Mouse (Mus musculus): ENCODE results near the gene Igf2bp2.

The Igf2bp2 gene

DNA sequence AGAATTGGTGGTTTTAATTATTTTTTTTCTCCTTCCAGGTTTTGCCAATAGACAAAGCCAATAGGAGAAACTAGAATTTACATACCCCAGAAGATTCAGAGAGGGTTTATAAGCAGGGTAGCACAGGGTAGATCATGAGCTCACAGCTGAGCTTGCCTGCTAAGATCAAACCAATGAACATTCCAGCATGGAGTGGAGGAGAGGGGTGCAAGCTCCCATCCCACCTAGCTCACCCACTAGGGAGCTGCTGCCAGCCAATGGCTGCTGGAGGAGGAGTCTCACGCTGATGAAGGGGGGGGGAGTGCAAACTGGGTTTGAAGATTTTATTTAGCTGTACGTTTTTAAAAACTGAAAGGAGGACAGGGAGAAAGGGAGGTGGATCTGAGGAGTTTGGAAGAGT, 14.0 kb downstream of the Igf2bp2 start:
- 46% methylated on average over 2 of the region's 2 CpGs for WGBS

DNA sequence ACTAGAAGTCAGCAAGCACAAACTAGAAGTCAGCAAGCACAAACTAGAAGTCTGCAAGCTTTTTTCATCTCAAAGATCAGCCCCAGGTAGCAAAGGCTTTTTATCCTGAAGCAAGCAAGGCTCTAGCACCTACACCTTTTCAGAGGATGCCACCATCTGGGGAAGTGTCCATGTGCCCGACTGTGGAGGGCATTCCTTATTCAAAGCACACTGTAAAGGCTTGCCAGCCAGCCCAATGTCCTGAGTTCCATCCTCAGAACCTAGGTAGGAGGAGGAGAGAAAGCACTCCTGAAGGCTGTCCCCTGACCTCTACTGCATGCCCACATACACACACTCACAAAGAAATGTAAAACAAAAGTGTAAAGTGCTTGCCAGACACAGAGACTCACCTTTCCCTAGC, 16.0 kb downstream of the Igf2bp2 start:
- WGBS: 70% methylated on average over 1 of the region's 1 CpGs

DNA sequence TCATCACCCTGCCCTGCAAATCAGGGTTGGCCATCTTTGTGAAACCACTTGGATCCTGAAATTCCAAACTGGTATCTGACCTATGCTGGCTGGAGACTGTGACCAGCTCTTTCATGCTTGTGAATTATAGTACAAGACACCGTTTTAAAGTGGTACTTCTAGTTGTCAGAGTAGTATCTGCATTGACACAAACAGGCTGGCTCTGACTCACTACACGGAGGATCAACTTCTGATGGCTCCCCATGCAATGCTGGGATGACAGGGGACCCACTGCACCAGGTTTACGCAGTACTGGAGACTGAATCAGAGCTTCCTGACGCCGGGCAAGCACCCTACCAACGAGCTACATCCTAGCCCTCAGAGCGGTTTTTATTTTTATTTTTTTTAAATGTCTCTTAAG, 17.0 kb downstream of the Igf2bp2 start:
- WGBS: 84% methylated on average over 7 of the region's 7 CpGs

DNA sequence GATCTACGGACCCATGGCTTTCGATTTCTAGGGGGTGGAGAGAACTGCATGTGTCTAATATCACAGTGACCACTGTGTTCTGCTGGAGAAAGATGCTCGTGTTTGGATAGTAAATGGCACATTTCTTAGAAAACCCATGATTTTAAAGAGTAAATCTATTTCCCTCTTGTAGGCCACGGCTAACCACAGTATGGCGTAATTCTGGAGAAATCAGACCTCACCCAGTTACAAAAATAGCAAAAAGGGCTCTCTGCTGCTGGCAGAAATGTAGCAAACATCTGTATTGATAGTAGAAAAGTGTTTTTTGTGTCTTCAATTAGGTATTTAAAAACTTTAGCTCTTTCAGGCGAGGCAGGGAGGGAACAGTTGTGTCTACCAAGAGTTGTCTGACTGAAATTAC, 18.6 kb downstream of the Igf2bp2 start:
- WGBS: 90% methylated on average over 6 of the region's 6 CpGs

- 80% methylated on average over 6 of the region's 6 CpGs for WGBS
Observed at GRCm38 (mm10) chr16:22140861-22141260, 22.2 kb downstream of the Igf2bp2 start.

- 91% methylated on average over 5 of the region's 5 CpGs for WGBS
Observed at GRCm38 (mm10) chr16:22139821-22140220, 23.3 kb downstream of the Igf2bp2 start.

GRCm38 (mm10) chr16:22136198-22136597, 26.9 kb downstream of the Igf2bp2 start:
- 90% methylated on average over 5 of the region's 5 CpGs for WGBS

- WGBS: 70% methylated on average over 6 of the region's 6 CpGs
Observed at GRCm38 (mm10) chr16:22131321-22131720, 31.8 kb downstream of the Igf2bp2 start.

GRCm38 (mm10) chr16:22129511-22129910, 33.6 kb downstream of the Igf2bp2 start:
- WGBS: 90% methylated on average over 7 of the region's 7 CpGs

- 88% methylated on average over 2 of the region's 2 CpGs for WGBS
Observed at GRCm38 (mm10) chr16:22128595-22128994, 34.5 kb downstream of the Igf2bp2 start.

DNA sequence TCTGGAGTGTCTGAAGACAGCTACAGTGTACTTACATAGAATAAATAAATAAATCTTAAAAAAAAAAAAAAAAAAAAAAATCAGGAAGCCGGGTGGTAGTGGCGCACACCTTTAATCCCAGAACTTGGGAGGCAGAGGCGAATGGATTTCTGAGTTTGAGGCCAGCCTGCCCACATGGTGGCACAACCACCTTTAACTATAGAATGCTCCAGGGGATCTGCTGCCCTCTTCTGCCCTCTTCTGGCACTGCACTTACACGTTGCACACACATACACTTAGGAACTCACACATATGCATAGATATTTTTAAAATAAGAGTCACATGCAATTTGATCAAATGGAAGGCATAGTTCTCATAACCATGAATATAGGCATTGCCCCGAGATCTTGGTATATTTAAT, 35.3 kb downstream of the Igf2bp2 start:
- 97% methylated on average over 5 of the region's 5 CpGs for WGBS

DNA sequence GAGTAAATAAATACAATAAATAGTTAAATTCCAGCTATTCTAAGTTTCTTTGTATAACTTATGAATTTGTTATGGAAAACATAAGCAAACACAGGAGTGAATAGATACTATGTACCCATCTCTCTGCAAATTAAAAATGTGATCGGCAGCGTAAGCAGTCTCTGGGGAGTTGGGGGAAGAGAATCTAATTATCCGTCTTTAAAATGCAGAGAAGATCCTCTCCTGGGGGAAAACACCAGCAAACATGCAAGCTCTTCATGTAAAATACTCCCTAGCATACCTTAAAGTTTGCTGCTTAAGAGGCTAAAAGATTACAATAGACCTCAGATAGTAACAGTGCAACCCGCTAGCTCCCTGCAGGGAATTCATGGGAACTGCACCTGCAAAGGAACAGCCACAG, 36.2 kb downstream of the Igf2bp2 start:
- WGBS: 86% methylated on average over 4 of the region's 4 CpGs

- WGBS: 80% methylated on average over 7 of the region's 7 CpGs
Observed at GRCm38 (mm10) chr16:22124325-22124918, 38.7 kb downstream of the Igf2bp2 start.

- WGBS: 29% methylated on average over 5 of the region's 5 CpGs
Observed at GRCm38 (mm10) chr16:22123658-22124057, 39.4 kb downstream of the Igf2bp2 start.

- WGBS: 49% methylated on average over 8 of the region's 8 CpGs
Observed at GRCm38 (mm10) chr16:22121109-22121508, 42.0 kb downstream of the Igf2bp2 start.

GRCm38 (mm10) chr16:22119524-22119923, 43.6 kb downstream of the Igf2bp2 start:
- 65% methylated on average over 15 of the region's 15 CpGs for WGBS

GRCm38 (mm10) chr16:22118716-22119501, 44.2 kb downstream of the Igf2bp2 start:
- WGBS: 49% methylated on average over 14 of the region's 14 CpGs

DNA sequence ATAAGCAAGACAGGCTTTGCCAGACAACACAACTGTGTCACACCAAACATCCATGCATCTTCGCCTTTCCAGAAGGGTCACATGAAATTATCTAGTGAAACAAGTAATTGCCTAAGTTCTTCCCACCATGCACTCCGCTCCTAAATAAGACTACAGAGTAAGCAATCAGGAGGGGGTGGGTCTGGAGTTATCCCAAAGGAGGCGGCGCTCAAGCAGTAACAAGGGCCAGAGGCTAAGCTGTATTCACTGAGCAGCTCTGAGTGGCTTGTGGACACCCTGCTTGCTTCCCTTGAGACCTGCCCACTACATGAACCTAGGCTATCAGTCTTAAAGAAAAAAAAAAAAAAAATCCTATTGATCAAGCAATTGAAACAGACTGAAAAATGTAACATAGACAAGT, 44.9 kb downstream of the Igf2bp2 start:
- WGBS: 82% methylated on average over 4 of the region's 4 CpGs

DNA sequence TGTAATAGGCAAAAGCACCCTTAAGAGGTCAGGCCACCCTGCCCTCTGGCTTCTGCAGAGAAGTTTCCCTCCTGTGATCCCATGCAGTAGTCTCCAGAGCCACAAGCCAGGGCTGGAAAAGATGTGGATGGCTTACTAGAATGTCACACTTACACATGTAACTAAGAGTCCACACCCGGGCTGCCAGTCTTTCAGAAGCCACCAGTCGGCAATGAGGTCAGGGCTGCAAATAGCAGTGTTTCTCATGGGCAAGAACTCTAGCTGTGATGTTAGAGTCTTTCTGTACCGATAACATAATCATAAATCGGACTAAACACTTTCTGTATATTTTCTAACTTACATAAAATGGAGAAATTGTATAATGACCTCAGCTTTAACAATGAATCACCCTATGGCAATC, 46.4 kb downstream of the Igf2bp2 start:
- WGBS: 93% methylated on average over 4 of the region's 4 CpGs

DNA sequence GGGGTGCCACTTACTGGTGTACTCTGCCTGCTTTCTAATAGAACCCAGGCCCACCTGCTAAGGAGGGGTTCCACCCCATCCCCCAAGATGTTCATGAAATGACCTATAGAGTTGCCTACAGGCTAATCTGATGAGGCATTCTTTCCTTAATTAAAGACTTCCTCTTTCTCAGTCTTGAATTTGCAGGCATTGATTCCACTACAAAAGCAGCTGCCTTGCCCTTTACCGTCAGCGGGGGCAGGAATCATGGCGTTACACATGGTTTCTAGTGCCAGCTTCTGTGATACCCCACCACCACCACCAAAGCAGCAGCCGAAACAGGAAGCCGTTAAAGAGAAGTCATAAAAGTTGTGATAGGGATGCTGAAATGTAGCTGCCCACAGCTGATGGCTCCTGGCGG, 47.0 kb downstream of the Igf2bp2 start:
- WGBS: 86% methylated on average over 6 of the region's 6 CpGs

DNA sequence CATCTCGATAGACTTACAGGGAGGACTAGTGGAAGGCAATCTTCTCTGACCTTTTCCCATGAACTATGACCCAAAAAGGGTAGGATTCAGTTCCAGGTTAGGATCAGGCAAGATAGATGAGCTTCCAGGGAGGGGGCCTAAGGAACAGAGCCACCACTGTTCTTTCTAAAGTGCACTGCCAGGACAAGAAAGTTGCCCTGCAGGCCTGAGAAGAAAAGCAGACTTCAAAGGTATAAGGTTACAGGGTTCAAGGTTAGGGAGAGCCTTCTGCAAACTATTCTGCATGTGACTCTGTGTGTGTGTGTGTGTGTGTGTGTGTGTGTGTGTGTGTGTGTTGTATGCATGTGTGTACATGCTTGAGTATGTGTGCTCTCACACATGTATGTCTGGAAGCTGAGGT, 53.1 kb downstream of the Igf2bp2 start:
- 95% methylated on average over 1 of the region's 1 CpGs for WGBS

DNA sequence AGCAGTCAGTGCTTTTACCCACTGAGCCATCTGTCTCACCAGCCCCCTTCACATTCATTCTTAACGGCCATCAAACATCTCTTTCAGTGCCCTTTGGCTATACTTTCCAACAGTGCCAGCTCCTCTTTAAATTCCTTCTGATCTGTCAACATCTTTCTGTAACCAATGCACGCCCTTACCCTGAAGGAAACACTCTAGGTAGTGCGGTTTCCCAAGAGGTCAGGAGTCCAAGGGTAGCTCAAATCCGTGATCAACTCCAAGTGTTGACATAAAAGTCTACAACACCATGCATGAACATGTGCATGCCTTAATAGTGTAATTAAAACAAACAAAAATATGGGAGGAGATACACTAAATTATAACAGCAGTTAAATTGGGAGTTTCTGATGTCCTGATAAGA, 53.9 kb downstream of the Igf2bp2 start:
- 78% methylated on average over 4 of the region's 4 CpGs for WGBS

DNA sequence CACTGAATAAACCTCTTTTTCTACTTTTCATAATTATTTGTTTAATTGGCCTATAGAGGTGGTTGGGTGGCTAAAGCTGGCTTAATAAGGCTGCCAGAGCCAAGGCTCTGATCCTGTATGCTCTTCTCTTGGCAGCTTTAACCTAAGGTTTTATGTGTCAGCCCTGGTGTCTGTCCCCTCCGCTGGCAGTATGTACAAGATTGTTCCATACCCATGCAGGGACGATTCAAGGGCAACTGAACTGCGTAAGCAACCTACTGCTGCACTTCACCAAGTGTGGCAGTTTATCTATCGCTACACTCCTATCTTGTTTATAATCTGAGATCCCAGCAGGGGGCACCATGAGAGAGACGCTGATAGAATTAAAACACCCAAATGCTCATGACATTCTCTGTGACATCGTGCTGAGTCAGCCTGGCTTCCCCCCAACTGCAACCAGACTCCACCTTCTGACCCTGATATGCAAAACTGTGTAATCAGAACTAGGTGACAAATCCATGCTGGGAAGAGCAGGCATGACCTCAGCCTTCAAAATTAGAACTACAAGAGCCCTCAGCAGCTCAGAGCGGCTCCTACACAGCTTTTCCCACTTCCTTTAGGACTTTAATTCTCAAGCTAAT, 55.1 kb downstream of the Igf2bp2 start:
- WGBS: 58% methylated on average over 7 of the region's 7 CpGs

Data from cerebral cortex, adult 2 months (tissue).